Mouse (Mus musculus) testis, adult 2 months (tissue): ENCODE results near the gene Castor2. TPM values are rescaled to one million over a fixed set of nuclear protein-coding genes. Genes with fewer than 3 reads are reported as not detected.

Experiments used
- H3K27ac ChIP-seq: fragments of 200-500 bp; 2 replicates; pipeline ENCODE4 v1.5.1; 2012; ENCODE audit warnings: low read depth, low read length; ENCODE audit not compliant: control insufficient read depth, insufficient read depth
- H3K27me3 ChIP-seq: fragments of 200-500 bp; 2 replicates; pipeline ENCODE4 v1.6.1; 2012; ENCODE audit warnings: mild to moderate bottlenecking, low read length, moderate library complexity; ENCODE audit not compliant: control insufficient read depth, insufficient read depth
- H3K36me3 ChIP-seq: fragments of 200-500 bp; 2 replicates; pipeline ENCODE4 v1.6.1; 2012; ENCODE audit warnings: mild to moderate bottlenecking, low read length; ENCODE audit not compliant: control insufficient read depth, insufficient read depth
- H3K4me1 ChIP-seq: fragments of 200-500 bp; 2 replicates; pipeline ENCODE4 v1.6.1; 2012; ENCODE audit warnings: low read length; ENCODE audit not compliant: control insufficient read depth, insufficient read depth
- H3K4me3 ChIP-seq: fragments of 200-500 bp; 2 replicates; pipeline ENCODE4 v1.5.1; 2012; ENCODE audit warnings: low read depth, mild to moderate bottlenecking, low read length, moderate library complexity, mixed read lengths; ENCODE audit not compliant: control insufficient read depth
- CTCF ChIP-seq: fragments of 200-500 bp; IDR thresholded peaks from 2 replicates; pipeline ENCODE4 v1.5.1; 2012; ENCODE audit warnings: low read depth, mild to moderate bottlenecking, inconsistent platforms, low read length, moderate library complexity; ENCODE audit not compliant: control insufficient read depth, insufficient read depth, insufficient replicate concordance
- POLR2A ChIP-seq: fragments of 200-500 bp; IDR thresholded peaks from 2 replicates; pipeline ENCODE4 v1.6.1; 2012; ENCODE audit warnings: low read depth, mild to moderate bottlenecking, inconsistent platforms, low read length, moderate library complexity; ENCODE audit not compliant: control insufficient read depth
- polyA plus RNA-seq: library from polyadenylated mRNA; depleted of rRNA; stranded (reverse); fragments of >200 nt; gene quantifications from 2 replicates; pipeline ENCODE4 v1.2.3, GENCODE M21; 2012

Castor2 gene
- polyA plus RNA-seq, 1 experiment = 7.2 TPM

- H3K4me3 ChIP-seq = no peak overlapping the region
- H3K27me3 ChIP-seq = no peaks in the 10 kb centered on the region
- H3K36me3 ChIP-seq = no peaks in the 10 kb centered on the region
- H3K4me1 ChIP-seq = peaks cover 29% of the 10 kb centered on the region
- TF ChIP-seq POLR2A = no peak
- 0 out of 2 replicates have a peak, but pooled peaks have one; percentile 3 for TF ChIP-seq CTCF
- no peak overlapping the region for H3K27ac ChIP-seq
Measured at GRCm38 (mm10) chr5:134139429-134139828, 39.9 kb downstream of the Castor2 start.

GRCm38 (mm10) chr5:134141236-134141635 is 41.7 kb downstream of the Castor2 start:
- Histone ChIP-seq H3K36me3 (no peaks in the 10 kb centered on the region), H3K4me1 (peaks cover 29% of the 10 kb centered on the region), H3K4me3 (no peak overlapping the region), H3K27ac (no peak overlapping the region), H3K27me3 (no peaks in the 10 kb centered on the region)
- TF ChIP-seq CTCF = no peak

- Histone ChIP-seq H3K4me3 (peak overlapping the region; percentile 77), H3K4me1 (peaks cover 29% of the 10 kb centered on the region), H3K27me3 (no peaks in the 10 kb centered on the region), H3K27ac (no peak overlapping the region), H3K36me3 (no peaks in the 10 kb centered on the region)
- TF ChIP-seq CTCF (no peak), POLR2A (no peak)
Measured at GRCm38 (mm10) chr5:134142381-134142780, 42.9 kb downstream of the Castor2 start.

- H3K4me3 ChIP-seq = no peak overlapping the region
- no peak overlapping the region for H3K27ac ChIP-seq
- H3K36me3 ChIP-seq = no peaks in the 10 kb centered on the region; the same call in 1 of the 2 replicates
- no peaks in the 10 kb centered on the region for H3K27me3 ChIP-seq
- peaks cover 19% of the 10 kb centered on the region for H3K4me1 ChIP-seq
- TF ChIP-seq CTCF (no peak), POLR2A (no peak)
Measured at GRCm38 (mm10) chr5:134144986-134145385, 45.5 kb downstream of the Castor2 start.

GRCm38 (mm10) chr5:134147194-134147753 is 47.8 kb downstream of the Castor2 start:
- H3K27ac ChIP-seq = no peak overlapping the region
- H3K27me3 ChIP-seq = no peaks in the 10 kb centered on the region
- H3K4me1 ChIP-seq = peaks cover 15% of the 10 kb centered on the region
- no peaks in the 10 kb centered on the region; the same call in 1 of the 2 replicates for H3K36me3 ChIP-seq
- no peak for TF ChIP-seq CTCF
- no peak for TF ChIP-seq POLR2A
- no peak overlapping the region for H3K4me3 ChIP-seq

- H3K27me3 ChIP-seq = no peaks in the 10 kb centered on the region
- peaks cover 8% of the 10 kb centered on the region for H3K4me1 ChIP-seq
- H3K36me3 ChIP-seq = no peaks in the 10 kb centered on the region; the same call in 1 of the 2 replicates
- TF ChIP-seq POLR2A (no peak), CTCF (no peak)
- no peak overlapping the region for H3K4me3 ChIP-seq
- no peak overlapping the region for H3K27ac ChIP-seq
Measured at GRCm38 (mm10) chr5:134148153-134148552, 48.6 kb downstream of the Castor2 start.

GRCm38 (mm10) chr5:134151895-134152294 is 52.4 kb downstream of the Castor2 start:
- TF ChIP-seq CTCF (no peak), POLR2A (no peak)
- Histone ChIP-seq H3K36me3 (no peaks in the 10 kb centered on the region; the same call in 1 of the 2 replicates), H3K4me3 (no peak overlapping the region), H3K4me1 (peaks cover 2% of the 10 kb centered on the region), H3K27ac (no peak overlapping the region), H3K27me3 (no peaks in the 10 kb centered on the region)

- Histone ChIP-seq H3K27me3 (no peaks in the 10 kb centered on the region), H3K4me3 (no peak overlapping the region), H3K27ac (no peak overlapping the region), H3K36me3 (no peaks in the 10 kb centered on the region; the same call in 1 of the 2 replicates), H3K4me1 (peaks cover 2% of the 10 kb centered on the region; the same call in 1 of the 2 replicates)
- TF ChIP-seq POLR2A (no peak), CTCF (no peak)
Measured at GRCm38 (mm10) chr5:134155916-134156466, 56.5 kb downstream of the Castor2 start.
